9 mouse cellular contexts compared by ENCODE assay signal in the genomic region with DNA sequence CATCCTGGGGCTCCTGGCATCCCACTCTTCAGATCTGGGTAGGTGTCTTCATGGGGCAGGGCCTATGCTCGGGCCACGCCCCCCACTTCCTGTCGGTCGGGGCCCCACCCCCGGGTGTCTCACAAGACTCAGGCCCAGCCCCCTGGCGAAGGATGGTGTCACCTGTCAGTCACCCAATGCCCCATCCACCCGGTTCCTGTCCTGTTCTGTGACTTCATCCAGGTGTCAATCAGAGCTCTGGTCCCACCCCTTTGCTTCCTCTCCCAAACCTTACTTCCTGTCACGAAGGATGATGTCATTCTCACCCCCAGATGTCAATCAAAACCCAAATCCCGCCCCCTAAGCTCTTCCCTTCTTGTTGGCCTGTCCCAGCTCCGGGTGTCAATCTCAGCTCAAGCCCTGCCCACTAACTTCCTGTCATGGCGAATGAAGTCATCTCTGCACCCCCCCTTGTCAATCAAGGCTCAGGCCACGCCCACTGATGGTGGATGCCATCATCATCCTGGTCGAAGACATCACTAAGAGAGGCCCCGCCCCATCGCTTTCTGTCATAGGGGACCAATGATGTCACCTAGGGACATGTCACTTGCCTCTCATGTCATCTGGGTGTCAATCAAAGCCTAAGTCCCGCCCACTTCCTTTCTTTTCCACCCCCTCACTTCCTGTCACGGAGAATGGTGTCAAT. TPM values are rescaled to one million over a fixed set of nuclear protein-coding genes. Genes with fewer than 3 reads are reported as not detected.
DNase-seq lines count a peak whose midpoint lies in the region; ATAC-seq and TF ChIP-seq lines count a peak whose summit lies in the region.
"Had no signal": no experiment of that assay in that cellular context is flagged by ENCODE, and none has a peak within 500 bp of the region (broad histone marks: within the 10 kb centered on the region; RNA-seq: fewer than 3 reads in every experiment).

No protein-coding gene starts in this region.

- H3K4me3 ChIP-seq in left cerebral cortex, adult 2 months, result no peak overlapping the region
- peak overlapping the region; percentile 69; the same call in 1 of the 2 replicates for H3K4me3 ChIP-seq in kidney, embryonic 16.5 days (ENCODE audit: low read length)
- peak overlapping the region; percentile 60; the same call in 1 of the 2 replicates for H3K4me3 ChIP-seq in liver, postnatal 0 days (ENCODE audit: low read depth, low read length)

- H3K4me2 ChIP-seq in kidney, embryonic 16.5 days (replicated peaks; ENCODE audit: low read depth, low read length), result no peak overlapping the region
- H3K4me2 ChIP-seq in liver, postnatal 0 days (ENCODE audit: low read depth, low read length), result 0 out of 2 replicates have a peak overlapping the region, but pooled peaks have one; percentile 74

- no peaks in the 10 kb centered on the region for H3K27me3 ChIP-seq in kidney, embryonic 16.5 days (ENCODE audit: insufficient read depth, low read length)
- H3K27me3 ChIP-seq in liver, postnatal 0 days (ENCODE audit: insufficient read depth, low read length), result no peaks in the 10 kb centered on the region

- H3K27ac ChIP-seq in left cerebral cortex, adult 2 months, result no peak overlapping the region
- H3K27ac ChIP-seq in kidney, embryonic 16.5 days (ENCODE audit: low read length), result no peak overlapping the region
- peak overlapping the region; percentile 80; the same call in 1 of the 2 replicates for H3K27ac ChIP-seq in liver, postnatal 0 days (ENCODE audit: low read depth)

- intact Hi-C loops in left cerebral cortex, adult 2 months (cut with DNase I), result loop anchor here (10.0 kb wide), 2 partner anchors 222 to 368 kb away; a partner anchor contains a TSS

- peaks cover 64% of the 10 kb centered on the region for H3K9me3 ChIP-seq in kidney, embryonic 16.5 days (ENCODE audit: low read length)
- peaks cover 50% of the 10 kb centered on the region for H3K9me3 ChIP-seq in liver, postnatal 0 days (ENCODE audit: low read length)

- H3K4me1 ChIP-seq in kidney, embryonic 16.5 days (ENCODE audit: insufficient read depth, low read length), result peaks cover 2% of the 10 kb centered on the region; the same call in 1 of the 2 replicates
- no peaks in the 10 kb centered on the region for H3K4me1 ChIP-seq in liver, postnatal 0 days (ENCODE audit: insufficient read depth)

- DNase-seq in left cerebral cortex, adult 2 months (ENCODE audit: extremely low spot score in 1 of 2, low spot score in 2 of 2), result peak; percentile 18 to 39
- DNase-seq in left cerebral cortex, adult 11 months (ENCODE audit: low spot score), result no peak
- DNase-seq in brain, adult 2 months (ENCODE audit: low read depth, low spot score), result peak; percentile 54
- DNase-seq in gastrocnemius, adult 18-20 months (ENCODE audit: low spot score), result peak; percentile 3
- peak; percentile 55 for DNase-seq in liver, postnatal 0 days
- DNase-seq in retina, postnatal 1 day, result peak; percentile 72

- ATAC-seq in kidney, embryonic 16.5 days (ENCODE audit: low FRiP score, low TSS enrichment), result peak; percentile 11
- ATAC-seq in liver, postnatal 0 days, result no peak
- ATAC-seq in monocyte, adult 5-6 weeks (replicated peaks; ENCODE audit: insufficient number of reproducible peaks, low FRiP score, low TSS enrichment, poor library complexity, severe bottlenecking), result no peak

- peaks cover 24% of the 10 kb centered on the region; the same call in 1 of the 2 replicates for H3K36me3 ChIP-seq in kidney, embryonic 16.5 days (ENCODE audit: insufficient read depth, low read length)
- no peaks in the 10 kb centered on the region for H3K36me3 ChIP-seq in liver, postnatal 0 days (replicated peaks; ENCODE audit: insufficient read depth, low read length)

- TF ChIP-seq CTCF in left cerebral cortex, adult 2 months (IDR thresholded peaks at IDR 0.05), result no peak
- no peak for TF ChIP-seq CTCF in liver, postnatal 0 days (IDR thresholded peaks at IDR 0.05; ENCODE audit: low read depth)

- WGBS in kidney, embryonic 16.5 days, result 78% methylated on average over 17 of the region's 17 CpGs
- WGBS in liver, postnatal 0 days (ENCODE audit: insufficient replicate concordance), result 72% methylated on average over 16 of the region's 17 CpGs

- H3K9ac ChIP-seq in kidney, embryonic 16.5 days (replicated peaks; ENCODE audit: low read length), result no peak overlapping the region
- H3K9ac ChIP-seq in liver, postnatal 0 days (replicated peaks), result no peak overlapping the region

- TF ChIP-seq EP300 in liver, postnatal 0 days (IDR thresholded peaks at IDR 0.05; ENCODE audit: low read depth), result no peak

RNA-seq across cellular contexts. Expression of a gene that starts 1.2 kb away (rescaled TPM):
- total RNA-seq in left cerebral cortex, adult 2 months (2021), result 1 to 10 TPM; 4.3 to 5.8 TPM
- 1 to 10 TPM; 1.3 to 2.4 TPM for total RNA-seq in gastrocnemius, adult 18-20 months (2021)
- polyA plus RNA-seq in kidney, embryonic 16.5 days (2015; fragmentation: Nextera tagmentation; extraction: Ambion mirVana), result 6.9 and 7.0 TPM in 2 replicates
- 2.9 and 3.2 TPM in 2 replicates for polyA plus RNA-seq in liver, postnatal 0 days (2015; fragmentation: Nextera tagmentation; extraction: Ambion mirVana)
- 2.8 to 16.0 TPM (median 8.4 TPM) in 3 replicates for total RNA-seq in monocyte, adult 5-6 weeks (2017)

RNA-seq across cellular contexts. Expression of a gene that starts 24.7 kb away (rescaled TPM):
- not detected for total RNA-seq in left cerebral cortex, adult 2 months (2021)
- not detected for total RNA-seq in gastrocnemius, adult 18-20 months (2021)
- polyA plus RNA-seq in kidney, embryonic 16.5 days (2015; fragmentation: Nextera tagmentation; extraction: Ambion mirVana), result not detected in 2 replicates
- not detected in 2 replicates for polyA plus RNA-seq in liver, postnatal 0 days (2015; fragmentation: Nextera tagmentation; extraction: Ambion mirVana)
- total RNA-seq in monocyte, adult 5-6 weeks (2017), result not detected in 3 replicates
- polyA plus RNA-seq: large intestine, adult 2 months had no signal

RNA-seq across cellular contexts. Expression of a gene that starts 53.8 kb away (rescaled TPM):
- total RNA-seq in left cerebral cortex, adult 2 months (2021), result not detected
- not detected for total RNA-seq in gastrocnemius, adult 18-20 months (2021)
- polyA plus RNA-seq in kidney, embryonic 16.5 days (2015; fragmentation: Nextera tagmentation; extraction: Ambion mirVana), result not detected in 2 replicates
- polyA plus RNA-seq in liver, postnatal 0 days (2015; fragmentation: Nextera tagmentation; extraction: Ambion mirVana), result not detected in 2 replicates
- total RNA-seq in monocyte, adult 5-6 weeks (2017), result not detected in 3 replicates
- polyA plus RNA-seq: large intestine, adult 2 months had no signal
